Mouse (Mus musculus): ENCODE measurements around the gene Elof1.
"Not testable (repeated sequence)": the region's sequence is repeated elsewhere in the genome, so short reads cannot be mapped to it uniquely, and the experiment has no call there.

The Elof1 gene

GRCm38 (mm10) chr9:22116740-22117426 is at the start of gene Elof1:
Elof1 (minus strand) TSS chr9:22117172.
- peak; percentile 98 for DNase-seq (ENCODE audit: low spot score)

GRCm38 (mm10) chr9:22166686-22167085 is 49.7 kb upstream of the Elof1 start:
- DNase-seq (ENCODE audit: low spot score): no peak

GRCm38 (mm10) chr9:22165964-22166363 is 49.0 kb upstream of the Elof1 start:
- DNase-seq (ENCODE audit: low spot score): peak; percentile 1

GRCm38 (mm10) chr9:22164711-22165668 is 48.0 kb upstream of the Elof1 start:
- DNase-seq (ENCODE audit: low spot score): no peak

- DNase-seq (ENCODE audit: low spot score): no peak
Measured at GRCm38 (mm10) chr9:22162912-22163311, 45.9 kb upstream of the Elof1 start.

GRCm38 (mm10) chr9:22162305-22162704 is 45.3 kb upstream of the Elof1 start:
- no peak for DNase-seq (ENCODE audit: low spot score)

- DNase-seq (ENCODE audit: low spot score): no peak
Measured at GRCm38 (mm10) chr9:22161299-22161698, 44.3 kb upstream of the Elof1 start.

GRCm38 (mm10) chr9:22157516-22158265 is 40.7 kb upstream of the Elof1 start:
- peak; percentile 1 for DNase-seq (ENCODE audit: low spot score)

GRCm38 (mm10) chr9:22156497-22157245 is 39.7 kb upstream of the Elof1 start, which contains the start of gene Pigyl:
Pigyl (plus strand) TSS chr9:22156846.
- peak; percentile 99 for DNase-seq (ENCODE audit: low spot score)

- DNase-seq (ENCODE audit: low spot score): peak; percentile 79
Measured at GRCm38 (mm10) chr9:22155614-22156013, 38.6 kb upstream of the Elof1 start.

- DNase-seq (ENCODE audit: low spot score): no peak
Measured at GRCm38 (mm10) chr9:22153810-22154209, 36.8 kb upstream of the Elof1 start.

GRCm38 (mm10) chr9:22150946-22151345 is 34.0 kb upstream of the Elof1 start:
- no peak for DNase-seq (ENCODE audit: low spot score)

GRCm38 (mm10) chr9:22150249-22150693 is 33.3 kb upstream of the Elof1 start:
- not testable (repeated sequence) for DNase-seq (ENCODE audit: low spot score)

- DNase-seq (ENCODE audit: low spot score): no peak
Measured at GRCm38 (mm10) chr9:22149426-22150248, 32.7 kb upstream of the Elof1 start.

GRCm38 (mm10) chr9:22144304-22144965 is 27.5 kb upstream of the Elof1 start:
- DNase-seq (ENCODE audit: low spot score): no peak

- peak; percentile 91 for DNase-seq (ENCODE audit: low spot score)
Measured at GRCm38 (mm10) chr9:22143108-22144037, 26.4 kb upstream of the Elof1 start.

GRCm38 (mm10) chr9:22139746-22140145 is 22.8 kb upstream of the Elof1 start:
- DNase-seq (ENCODE audit: low spot score): no peak

GRCm38 (mm10) chr9:22138480-22138879 is 21.5 kb upstream of the Elof1 start:
- DNase-seq (ENCODE audit: low spot score): peak; percentile 49

Data from adipocyte (in vitro differentiated cells).